Mouse (Mus musculus): ENCODE results near the gene Barhl2. TPM values are rescaled to one million over a fixed set of nuclear protein-coding genes. Genes with fewer than 3 reads are reported as not detected.

Gene Barhl2
- total and polyA plus RNA-seq, 3 experiments = not detected

- H3K9ac ChIP-seq (ENCODE audit: control insufficient read depth, low read depth, low read length, poor library complexity, severe bottlenecking) = no peak overlapping the region
- no peaks in the 10 kb centered on the region for H3K9me3 ChIP-seq (replicated peaks; ENCODE audit: insufficient read depth, low read length)
- no peaks in the 10 kb centered on the region; a peak in 1 of 4 replicates for H3K27me3 ChIP-seq (ENCODE audit: control insufficient read depth in 1 of 2, insufficient read depth in 2 of 2, low read length in 2 of 2)
- no peaks in the 10 kb centered on the region for H3K4me1 ChIP-seq (ENCODE audit: control insufficient read depth in 1 of 2, insufficient read depth in 2 of 2, low read length in 2 of 2)
- no peak for TF ChIP-seq EP300 (IDR thresholded peaks at IDR 0.05; ENCODE audit: low read depth in 1 of 2, low read length in 2 of 2)
- TF ChIP-seq E2F4 (IDR thresholded peaks at IDR 0.05; ENCODE audit: borderline replicate concordance, low read depth, low read length) = no peak
- no peak for TF ChIP-seq KAT2A (conservative IDR thresholded peaks at IDR 0.05; ENCODE audit: low read depth, low read length)
- TF ChIP-seq TCF12 (IDR thresholded peaks at IDR 0.05; ENCODE audit: low read depth, low read length) = no peak
- no peak for TF ChIP-seq SIN3A (IDR thresholded peaks at IDR 0.05; ENCODE audit: low read length)
- no peak for TF ChIP-seq GATA1 (IDR thresholded peaks at IDR 0.05; ENCODE audit: low read depth, low read length)
- TF ChIP-seq RAD21 (IDR thresholded peaks at IDR 0.05; ENCODE audit: low read depth, low read length) = no peak
- no peak for TF ChIP-seq ZMIZ1 (IDR thresholded peaks at IDR 0.05; ENCODE audit: low read depth, low read length)
- no peak for TF ChIP-seq CTCF (IDR thresholded peaks at IDR 0.05 in 2 of 3, conservative IDR thresholded peaks at IDR 0.05 in 1 of 3; ENCODE audit: control insufficient read depth in 1 of 3, insufficient read depth in 1 of 3, low read depth in 2 of 3, low read length in 3 of 3, poor library complexity in 1 of 3, severe bottlenecking in 1 of 3)
- no peak for TF ChIP-seq TBP (IDR thresholded peaks at IDR 0.05; ENCODE audit: low read depth, low read length)
- no peak for TF ChIP-seq MEF2A (IDR thresholded peaks at IDR 0.05; ENCODE audit: extremely low read depth, insufficient replicate concordance, low read depth, low read length, poor library complexity, severe bottlenecking)
- no peak for TF ChIP-seq ZC3H11A (IDR thresholded peaks at IDR 0.05; ENCODE audit: low read depth, low read length)
- no peak for TF ChIP-seq MYC (IDR thresholded peaks at IDR 0.05; ENCODE audit: low read depth, low read length)
- TF ChIP-seq POLR2AphosphoS5 (IDR thresholded peaks at IDR 0.05; ENCODE audit: borderline replicate concordance, low read depth, low read length) = no peak
- TF ChIP-seq NRF1 (IDR thresholded peaks at IDR 0.05; ENCODE audit: insufficient read depth, low read depth, low read length, poor library complexity, severe bottlenecking) = no peak
- no peak for TF ChIP-seq MXI1 (IDR thresholded peaks at IDR 0.05; ENCODE audit: low read depth, low read length)
- TF ChIP-seq GABPA (IDR thresholded peaks at IDR 0.05; ENCODE audit: low read depth, low read length) = no peak
- no peak for TF ChIP-seq SMC3 (IDR thresholded peaks at IDR 0.05; ENCODE audit: low read depth, low read length)
- H3K4me3 ChIP-seq (ENCODE audit: control insufficient read depth in 1 of 2, insufficient read depth in 1 of 2, low read depth in 2 of 2, low read length in 2 of 2) = no peak overlapping the region
- no peak for DNase-seq (ENCODE audit: low read depth, low spot score)
- H3K27ac ChIP-seq (ENCODE audit: control insufficient read depth, low read depth, low read length) = no peak overlapping the region
- H3K79me2 ChIP-seq (ENCODE audit: control insufficient read depth, insufficient read depth, low read length, poor library complexity) = no peaks in the 10 kb centered on the region
- H3K36me3 ChIP-seq (ENCODE audit: control insufficient read depth in 1 of 2, insufficient read depth in 2 of 2, low read length in 2 of 2) = no peaks in the 10 kb centered on the region
These were observed 31.9 kb downstream of the Barhl2 start for GRCm38 (mm10) chr5:106426069-106426468.

GRCm38 (mm10) chr5:106420871-106421270 is 37.1 kb downstream of the Barhl2 start:
- H3K36me3 ChIP-seq (ENCODE audit: control insufficient read depth in 1 of 2, insufficient read depth in 2 of 2, low read length in 2 of 2) = no peaks in the 10 kb centered on the region
- no peak overlapping the region for H3K4me3 ChIP-seq (ENCODE audit: control insufficient read depth in 1 of 2, insufficient read depth in 1 of 2, low read depth in 2 of 2, low read length in 2 of 2)
- H3K27me3 ChIP-seq (ENCODE audit: control insufficient read depth in 1 of 2, insufficient read depth in 2 of 2, low read length in 2 of 2) = no peaks in the 10 kb centered on the region; a peak in 1 of 4 replicates
- H3K9me3 ChIP-seq (replicated peaks; ENCODE audit: insufficient read depth, low read length) = no peaks in the 10 kb centered on the region
- no peak overlapping the region for H3K9ac ChIP-seq (ENCODE audit: control insufficient read depth, low read depth, low read length, poor library complexity, severe bottlenecking)
- H3K79me2 ChIP-seq (ENCODE audit: control insufficient read depth, insufficient read depth, low read length, poor library complexity) = no peaks in the 10 kb centered on the region
- TF ChIP-seq TBP (IDR thresholded peaks at IDR 0.05; ENCODE audit: low read depth, low read length) (no peak), HCFC1 (IDR thresholded peaks at IDR 0.05; ENCODE audit: low read depth, low read length) (no peak), RAD21 (IDR thresholded peaks at IDR 0.05; ENCODE audit: low read depth, low read length) (no peak), UBTF (IDR thresholded peaks at IDR 0.05; ENCODE audit: borderline replicate concordance, insufficient read depth, low read depth, low read length) (no peak), MXI1 (IDR thresholded peaks at IDR 0.05; ENCODE audit: low read depth, low read length) (no peak), MYB (IDR thresholded peaks at IDR 0.05; ENCODE audit: low read depth, low read length) (no peak), NRF1 (IDR thresholded peaks at IDR 0.05; ENCODE audit: insufficient read depth, low read depth, low read length, poor library complexity, severe bottlenecking) (no peak), ETS1 (IDR thresholded peaks at IDR 0.05; ENCODE audit: low read depth, low read length) (no peak), NELFE (IDR thresholded peaks at IDR 0.05; ENCODE audit: low read depth, low read length) (no peak), MAFK (IDR thresholded peaks at IDR 0.05; ENCODE audit: borderline replicate concordance, low read depth, low read length) (no peak), SIN3A (IDR thresholded peaks at IDR 0.05; ENCODE audit: low read length) (no peak), ELF1 (IDR thresholded peaks at IDR 0.05; ENCODE audit: low read depth, low read length) (no peak), POLR2A (IDR thresholded peaks at IDR 0.05; ENCODE audit: control insufficient read depth in 1 of 2, insufficient read depth in 1 of 2, low read depth in 1 of 2, low read length in 2 of 2, poor library complexity in 1 of 2) (no peak), CHD2 (IDR thresholded peaks at IDR 0.05; ENCODE audit: low read length) (no peak), MAX (IDR thresholded peaks at IDR 0.05; ENCODE audit: low read length) (no peak), MEF2A (IDR thresholded peaks at IDR 0.05; ENCODE audit: extremely low read depth, insufficient replicate concordance, low read depth, low read length, poor library complexity, severe bottlenecking) (no peak), USF2 (IDR thresholded peaks at IDR 0.05; ENCODE audit: borderline replicate concordance in 1 of 2, insufficient read depth in 1 of 2, low read depth in 1 of 2, low read length in 2 of 2) (no peak), GABPA (IDR thresholded peaks at IDR 0.05; ENCODE audit: low read depth, low read length) (no peak)
- no peak for DNase-seq (ENCODE audit: low read depth, low spot score)
- H3K27ac ChIP-seq (ENCODE audit: control insufficient read depth, low read depth, low read length) = no peak overlapping the region
- no peaks in the 10 kb centered on the region for H3K4me1 ChIP-seq (ENCODE audit: control insufficient read depth in 1 of 2, insufficient read depth in 2 of 2, low read length in 2 of 2)

Data from MEL (cell line).